Mouse (Mus musculus) bone marrow, adult 2 months (tissue): ENCODE measurements around the gene Nphp4.

Experiments used
- CTCF ChIP-seq: fragments of 200-500 bp; IDR thresholded peaks from 2 replicates; pipeline ENCODE4 v1.5.1; 2011; ENCODE audit warnings: low read length, control low read depth; ENCODE audit not compliant: control insufficient read depth, insufficient read depth
- POLR2A ChIP-seq: fragments of 200-500 bp; IDR thresholded peaks from 2 replicates; pipeline ENCODE4 v1.6.1; 2011; ENCODE audit warnings: low read depth, mild to moderate bottlenecking, control low read depth, low read length, borderline replicate concordance; ENCODE audit not compliant: control insufficient read depth

GRCm38 (mm10) chr4:152475941-152476340, 565 bp upstream of the Nphp4 start:
- TF ChIP-seq CTCF (no peak), POLR2A (no peak)
